Mouse (Mus musculus) neural tube, postnatal 0 days (tissue): ENCODE results near the gene Spon1. TPM values are rescaled to one million over a fixed set of nuclear protein-coding genes. Genes with fewer than 3 reads are reported as not detected.

Source experiments
- polyA plus RNA-seq: library from polyadenylated mRNA; unstranded; fragments of >200 nt; fragmentation: Nextera tagmentation; extraction: Ambion mirVana; gene quantifications from 2 replicates; pipeline ENCODE4 v1.2.1, GENCODE M21; 2015

Gene Spon1
- 54.5 and 59.8 TPM in 2 replicates for polyA plus RNA-seq

GRCm38 (mm10) chr7:113765667-113766497 is at the start of gene Spon1:
Gene Spon1, plus strand, starts transcription at chr7:113765998.

